Mouse (Mus musculus) neural tube, embryonic 13.5 days (tissue): ENCODE results near the gene Ift43. TPM values are rescaled to one million over a fixed set of nuclear protein-coding genes. Genes with fewer than 3 reads are reported as not detected.

Experiments
- ATAC-seq: fragments of 200-750 bp; cut with Nextera tagmentation; 2 replicates; pipeline ENCODE4 v1.8.0; 2017; ENCODE audit warnings: low read depth, mild to moderate bottlenecking, moderate TSS enrichment, moderate library complexity
- H3K27ac ChIP-seq: fragments of 300-500 bp; sonication (generic); replicated peaks from 2 replicates; pipeline ENCODE4 v1.5.1; 2015; ENCODE audit warnings: moderate library complexity, mild to moderate bottlenecking, inconsistent platforms
- H3K27me3 ChIP-seq: fragments of 300-500 bp; sonication (generic); 2 replicates; pipeline ENCODE4 v1.6.1; 2015; ENCODE audit warnings: mild to moderate bottlenecking, inconsistent platforms
- H3K36me3 ChIP-seq: fragments of 300-500 bp; sonication (generic); 2 replicates; pipeline ENCODE4 v1.6.1; 2015; ENCODE audit warnings: mild to moderate bottlenecking, inconsistent platforms
- H3K4me1 ChIP-seq: fragments of 300-500 bp; sonication (generic); replicated peaks from 2 replicates; pipeline ENCODE4 v1.6.1; 2015; ENCODE audit warnings: inconsistent platforms
- H3K4me2 ChIP-seq: fragments of 300-500 bp; sonication (generic); 2 replicates; pipeline ENCODE4 v1.6.1; 2015; ENCODE audit warnings: inconsistent platforms, mild to moderate bottlenecking, moderate library complexity
- H3K4me3 ChIP-seq: fragments of 300-500 bp; sonication (generic); 2 replicates; pipeline ENCODE4 v1.5.1; 2015; ENCODE audit warnings: mild to moderate bottlenecking, inconsistent platforms
- H3K9ac ChIP-seq: fragments of 300-500 bp; sonication (generic); 2 replicates; pipeline ENCODE4 v1.6.1; 2015; ENCODE audit warnings: moderate library complexity, mild to moderate bottlenecking, inconsistent platforms
- H3K9me3 ChIP-seq: fragments of 300-500 bp; sonication (generic); 2 replicates; pipeline ENCODE4 v1.6.1; 2016; ENCODE audit warnings: inconsistent platforms
- WGBS: fragments of 180-500 bp; shearing (Covaris S2); methylation state at CpG from one replicate; pipeline ENCODE4 v1.1.7; 2015; 5-methylcytosine and 5-hydroxymethylcytosine counted together
- polyA plus RNA-seq: library from polyadenylated mRNA; unstranded; fragments of >200 nt; fragmentation: Nextera tagmentation; extraction: Ambion mirVana; gene quantifications from 2 replicates; pipeline ENCODE4 v1.2.1, GENCODE M21; 2015

Gene Ift43
- polyA plus RNA-seq, 1 experiment from 2014 or later = 62.2 TPM

- no peaks in the 10 kb centered on the region for H3K9me3 ChIP-seq
- no peak overlapping the region for H3K4me3 ChIP-seq
- peak overlapping the region; percentile 6; the same call in 1 of the 2 replicates for H3K27ac ChIP-seq
- no peaks in the 10 kb centered on the region for H3K36me3 ChIP-seq
- ATAC-seq = no peak
- H3K27me3 ChIP-seq = peaks cover 14% of the 10 kb centered on the region; the same call in 1 of the 2 replicates
- peaks cover 20% of the 10 kb centered on the region for H3K4me1 ChIP-seq
- 55% methylated on average over 2 of the region's 2 CpGs for WGBS
- no peak overlapping the region for H3K4me2 ChIP-seq
- no peak overlapping the region for H3K9ac ChIP-seq
Observed at GRCm38 (mm10) chr12:86181879-86182278, 99.5 kb downstream of the Ift43 start.

GRCm38 (mm10) chr12:86182414-86182813 lies 100.1 kb downstream of the Ift43 start:
- peaks cover 17% of the 10 kb centered on the region for H3K27me3 ChIP-seq
- H3K4me2 ChIP-seq = no peak overlapping the region
- no peak overlapping the region for H3K9ac ChIP-seq
- H3K36me3 ChIP-seq = no peaks in the 10 kb centered on the region
- no peak overlapping the region for H3K4me3 ChIP-seq
- no peaks in the 10 kb centered on the region for H3K9me3 ChIP-seq
- no peak for ATAC-seq
- peaks cover 20% of the 10 kb centered on the region for H3K4me1 ChIP-seq
- WGBS = 77% methylated on average over 1 of the region's 1 CpGs
- no peak overlapping the region for H3K27ac ChIP-seq

- H3K4me2 ChIP-seq = no peak overlapping the region
- no peak overlapping the region for H3K4me3 ChIP-seq
- no peak for ATAC-seq
- H3K4me1 ChIP-seq = peaks cover 23% of the 10 kb centered on the region
- H3K9me3 ChIP-seq = no peaks in the 10 kb centered on the region
- no peak overlapping the region for H3K9ac ChIP-seq
- no peaks in the 10 kb centered on the region for H3K36me3 ChIP-seq
- peaks cover 43% of the 10 kb centered on the region for H3K27me3 ChIP-seq
- no peak overlapping the region for H3K27ac ChIP-seq
- 63% methylated on average over 5 of the region's 5 CpGs for WGBS
Observed at GRCm38 (mm10) chr12:86188161-86188560, 105.8 kb downstream of the Ift43 start.

DNA sequence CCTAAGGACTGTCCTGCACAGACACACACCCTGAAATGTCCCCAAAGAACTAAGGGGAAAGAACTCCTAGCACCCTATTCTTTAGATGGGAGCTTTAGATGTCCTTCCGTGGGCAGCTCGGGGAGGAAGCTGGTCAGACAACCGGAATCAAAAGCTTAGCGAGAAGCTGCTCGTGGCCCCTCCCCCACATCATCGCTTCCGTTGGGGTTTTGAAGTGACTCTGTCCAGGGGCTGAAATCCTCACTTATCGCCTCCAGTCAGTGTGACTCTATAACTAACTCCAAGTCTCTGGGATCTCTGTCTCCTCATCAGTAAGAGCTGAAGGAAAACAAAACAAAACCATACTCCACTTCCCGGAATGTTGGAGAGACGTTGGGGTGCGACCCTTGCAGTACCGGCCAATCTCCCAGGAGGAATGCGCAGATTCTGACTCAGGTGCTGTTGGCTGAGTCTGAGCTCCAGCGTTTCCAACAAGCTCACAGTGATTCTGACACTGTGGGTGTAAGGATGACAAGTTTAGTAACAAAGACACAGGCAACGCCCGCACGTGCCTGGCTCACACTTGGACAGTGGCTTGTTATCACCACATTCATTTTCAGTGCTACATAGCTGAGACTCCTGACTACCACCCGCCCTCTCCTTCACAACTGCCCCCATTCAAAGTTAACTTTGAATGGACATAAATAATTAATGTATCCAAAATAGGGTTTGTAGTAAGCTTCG lies 107.4 kb downstream of the Ift43 start:
- Histone ChIP-seq H3K27me3 (peaks cover 39% of the 10 kb centered on the region), H3K4me3 (no peak overlapping the region), H3K27ac (no peak overlapping the region), H3K9me3 (no peaks in the 10 kb centered on the region), H3K4me1 (peaks cover 23% of the 10 kb centered on the region), H3K4me2 (no peak overlapping the region), H3K9ac (no peak overlapping the region), H3K36me3 (no peaks in the 10 kb centered on the region)
- 28% methylated on average over 19 of the region's 19 CpGs for WGBS
- ATAC-seq = no peak

DNA sequence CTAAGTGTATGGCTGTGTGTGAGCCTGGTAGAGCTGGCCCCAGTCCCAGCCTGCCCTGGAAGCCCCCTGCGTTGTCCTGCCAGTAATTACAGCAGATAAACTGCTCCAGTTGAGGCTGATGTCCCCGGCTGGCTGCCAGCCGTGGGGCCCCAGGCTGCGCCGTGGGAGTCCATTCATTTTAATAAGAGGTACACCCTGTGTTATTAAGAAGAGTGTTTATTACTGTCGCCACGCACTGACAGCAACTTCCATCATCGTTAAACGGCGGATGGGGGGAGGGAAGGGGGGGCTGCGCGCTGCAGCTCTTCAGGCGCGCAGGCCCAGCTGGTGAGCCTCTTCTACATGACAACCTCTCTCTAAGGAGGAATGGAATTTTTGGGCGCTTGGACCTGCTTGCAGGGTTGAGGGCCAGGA lies 109.7 kb downstream of the Ift43 start:
- 18% methylated on average over 15 of the region's 15 CpGs for WGBS
- Histone ChIP-seq H3K4me1 (peaks cover 23% of the 10 kb centered on the region), H3K9ac (no peak overlapping the region), H3K36me3 (no peaks in the 10 kb centered on the region), H3K4me2 (peak overlapping the region; percentile 9; the same call in 1 of the 2 replicates), H3K27ac (peak overlapping the region; percentile 28; the same call in 1 of the 2 replicates), H3K27me3 (peaks cover 34% of the 10 kb centered on the region), H3K9me3 (no peaks in the 10 kb centered on the region), H3K4me3 (no peak overlapping the region)
- ATAC-seq = peak; percentile 90

DNA sequence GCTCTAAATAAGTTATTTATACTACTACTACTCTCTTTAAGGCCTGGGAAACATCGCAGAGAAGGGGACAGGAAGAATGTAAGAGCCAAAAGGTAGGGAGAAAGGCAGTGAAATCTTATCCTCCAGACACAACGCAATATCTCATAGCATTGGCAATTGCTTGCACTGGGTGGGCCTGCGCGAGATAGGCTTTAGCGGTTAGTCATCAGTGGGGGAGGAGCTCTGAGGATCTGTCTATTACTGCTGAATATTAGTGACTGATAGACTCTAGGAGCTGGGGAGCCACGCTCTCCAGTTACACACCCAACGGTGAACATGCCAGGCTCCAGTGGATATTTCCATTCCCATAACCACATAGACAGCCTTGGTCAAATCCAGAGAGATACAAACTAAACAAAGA lies 114.6 kb downstream of the Ift43 start:
- 0 out of 2 replicates have a peak, but pooled peaks cover 6% of the 10 kb centered on the region for H3K27me3 ChIP-seq
- H3K9me3 ChIP-seq = no peaks in the 10 kb centered on the region
- no peak overlapping the region for H3K9ac ChIP-seq
- H3K4me3 ChIP-seq = no peak overlapping the region
- H3K36me3 ChIP-seq = no peaks in the 10 kb centered on the region
- no peak overlapping the region for H3K4me2 ChIP-seq
- H3K4me1 ChIP-seq = peaks cover 8% of the 10 kb centered on the region
- no peak for ATAC-seq
- H3K27ac ChIP-seq = no peak overlapping the region
- WGBS = 92% methylated on average over 7 of the region's 7 CpGs

DNA sequence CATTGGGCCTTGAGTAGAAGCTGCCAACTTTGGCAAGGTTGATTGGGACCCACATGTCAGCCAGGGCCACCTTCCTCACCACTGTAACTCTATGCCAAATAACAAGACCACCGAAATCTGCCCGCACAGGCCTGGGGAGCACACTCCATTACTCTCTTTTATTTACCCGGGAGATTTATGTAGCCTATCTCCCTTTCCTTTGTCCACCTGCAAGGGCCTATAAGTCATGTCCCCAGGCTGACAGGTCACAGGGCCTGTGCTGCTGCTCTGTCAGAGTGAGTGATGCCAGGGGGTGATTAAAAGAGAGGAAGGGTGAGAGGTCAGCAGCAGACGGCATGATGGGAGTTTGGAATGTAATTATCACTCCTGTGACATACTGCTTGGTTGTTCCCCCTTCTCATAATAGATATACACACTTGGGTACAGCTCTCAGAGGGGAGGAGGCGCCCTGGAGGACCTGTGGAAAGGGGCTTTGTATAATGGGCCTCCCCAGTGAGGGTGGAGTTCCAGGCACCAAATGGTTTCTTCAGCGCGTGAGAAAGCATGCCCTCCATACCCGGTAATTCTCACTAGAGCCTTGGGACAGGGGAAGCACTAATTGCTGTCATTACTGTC lies 121.2 kb downstream of the Ift43 start:
- whole genome bisulfite sequencing = 10% methylated on average over 8 of the region's 8 CpGs
- Histone ChIP-seq H3K27ac (no peak overlapping the region), H3K36me3 (no peaks in the 10 kb centered on the region), H3K4me3 (no peak overlapping the region), H3K9ac (no peak overlapping the region), H3K27me3 (peaks cover 3% of the 10 kb centered on the region), H3K4me2 (no peak overlapping the region), H3K9me3 (no peaks in the 10 kb centered on the region), H3K4me1 (peaks cover 8% of the 10 kb centered on the region)
- ATAC-seq = peak; percentile 53; the same call in 1 of the 2 replicates

- Histone ChIP-seq H3K4me1 (peaks cover 25% of the 10 kb centered on the region), H3K9ac (no peak overlapping the region), H3K36me3 (no peaks in the 10 kb centered on the region), H3K27ac (no peak overlapping the region), H3K4me2 (peak overlapping the region; percentile 42), H3K4me3 (0 out of 2 replicates have a peak overlapping the region, but pooled peaks have one; percentile 10), H3K9me3 (no peaks in the 10 kb centered on the region), H3K27me3 (peaks cover 73% of the 10 kb centered on the region)
- no peak for ATAC-seq
- 3% methylated on average over 19 of the region's 19 CpGs for WGBS
Observed at GRCm38 (mm10) chr12:86211099-86211520, 128.8 kb downstream of the Ift43 start.

Other genes starting within 250 kb of the Ift43 start
- 8.1 and 10.4 TPM in 2 replicates for gene Tgfb3, start 3.5 kb upstream of the Ift43 start, polyA plus RNA-seq
- 22.3 and 25.9 TPM in 2 replicates for gene Gpatch2l, start 159.3 kb downstream of the Ift43 start, polyA plus RNA-seq